Mouse (Mus musculus) hindbrain, embryonic 14.5 days (tissue): ENCODE results near the gene Mogs. TPM values are rescaled to one million over a fixed set of nuclear protein-coding genes. Genes with fewer than 3 reads are reported as not detected.

ENCODE experiments used
- ATAC-seq: fragments of 200-750 bp; cut with Nextera tagmentation; 2 replicates; pipeline ENCODE4 v1.8.0; 2017; ENCODE audit warnings: moderate number of reproducible peaks, mild to moderate bottlenecking, moderate TSS enrichment, moderate library complexity; ENCODE audit not compliant: low FRiP score
- DNase-seq: peaks from one replicate; pipeline ENCODE4 v3.0.0-alpha.2; 2015; ENCODE audit warnings: low spot score
- H3K27ac ChIP-seq: fragments of 300-500 bp; sonication (generic); 2 replicates; pipeline ENCODE4 v1.5.1; 2014; ENCODE audit warnings: mild to moderate bottlenecking, moderate library complexity
- H3K27me3 ChIP-seq: fragments of 300-500 bp; sonication (generic); 2 replicates; pipeline ENCODE4 v1.6.1; 2014; ENCODE audit warnings: mild to moderate bottlenecking, low read length, mixed read lengths; ENCODE audit not compliant: control insufficient read depth, insufficient read depth
- H3K36me3 ChIP-seq: fragments of 300-500 bp; sonication (generic); replicated peaks from 2 replicates; pipeline ENCODE4 v1.6.1; 2014; ENCODE audit not compliant: control insufficient read depth, insufficient read depth
- H3K4me1 ChIP-seq: fragments of 300-500 bp; sonication (generic); replicated peaks from 2 replicates; pipeline ENCODE4 v1.6.1; 2014; ENCODE audit warnings: antibody characterized with exemption, low read length, mixed read lengths; ENCODE audit not compliant: control insufficient read depth, insufficient read depth
- H3K4me2 ChIP-seq: fragments of 300-500 bp; sonication (generic); replicated peaks from 2 replicates; pipeline ENCODE4 v1.6.1; 2014; ENCODE audit warnings: mild to moderate bottlenecking, moderate library complexity
- H3K4me3 ChIP-seq: fragments of 300-500 bp; sonication (generic); replicated peaks from 2 replicates; pipeline ENCODE4 v1.5.1; 2014; ENCODE audit warnings: mild to moderate bottlenecking, low read length
- H3K9ac ChIP-seq: fragments of 300-500 bp; sonication (generic); 2 replicates; pipeline ENCODE4 v1.6.1; 2014
- H3K9me3 ChIP-seq: fragments of 300-500 bp; sonication (generic); 2 replicates; pipeline ENCODE4 v1.6.1; 2016; ENCODE audit warnings: low read length; ENCODE audit not compliant: control insufficient read depth
- WGBS: fragments of 180-500 bp; shearing (Covaris S2); extraction: QIAGEN DNeasy Blood & Tissue Kit; methylation state at CpG from one replicate; pipeline ENCODE4 v1.1.7; 2014; 5-methylcytosine and 5-hydroxymethylcytosine counted together
- polyA plus RNA-seq: library from polyadenylated mRNA; unstranded; fragments of >200 nt; fragmentation: Nextera tagmentation; extraction: Ambion mirVana; gene quantifications from 2 replicates; pipeline ENCODE4 v1.2.1, GENCODE M21; 2014

The Mogs gene
- polyA plus RNA-seq, 1 experiment from 2014 or later = 23.9 TPM

DNA sequence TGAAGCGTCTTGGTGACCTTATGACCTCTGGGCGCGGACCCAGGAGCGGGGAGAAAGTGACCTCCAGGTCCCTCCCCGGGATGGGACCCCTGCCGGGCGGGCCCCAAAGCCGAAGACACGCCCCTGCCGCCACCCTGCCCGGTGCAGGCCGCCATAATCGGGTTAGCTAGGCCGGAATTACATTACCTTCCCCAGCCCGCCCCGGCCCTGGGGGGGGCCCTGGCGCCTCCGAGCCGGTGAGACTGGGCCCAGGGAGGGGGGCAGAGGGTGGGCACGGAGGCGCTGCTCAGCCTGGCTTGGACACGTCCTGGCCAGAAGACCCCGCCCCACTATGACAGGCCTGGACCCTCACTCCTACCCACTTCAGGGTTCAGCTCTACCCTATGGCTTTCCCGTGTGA is 44.1 kb upstream of the Mogs start:
- H3K4me1 ChIP-seq = 0 out of 2 replicates have a peak, but pooled peaks cover 12% of the 10 kb centered on the region
- no peak overlapping the region for H3K9ac ChIP-seq
- no peak overlapping the region for H3K4me2 ChIP-seq
- WGBS = 0% methylated on average over 22 of the region's 24 CpGs
- H3K27me3 ChIP-seq = peaks cover 99% of the 10 kb centered on the region
- no peak overlapping the region for H3K27ac ChIP-seq
- ATAC-seq (no peak), DNase-seq (no peak)
- no peaks in the 10 kb centered on the region for H3K9me3 ChIP-seq
- H3K36me3 ChIP-seq = no peaks in the 10 kb centered on the region
- no peak overlapping the region; the same call in 1 of the 2 replicates for H3K4me3 ChIP-seq

DNA sequence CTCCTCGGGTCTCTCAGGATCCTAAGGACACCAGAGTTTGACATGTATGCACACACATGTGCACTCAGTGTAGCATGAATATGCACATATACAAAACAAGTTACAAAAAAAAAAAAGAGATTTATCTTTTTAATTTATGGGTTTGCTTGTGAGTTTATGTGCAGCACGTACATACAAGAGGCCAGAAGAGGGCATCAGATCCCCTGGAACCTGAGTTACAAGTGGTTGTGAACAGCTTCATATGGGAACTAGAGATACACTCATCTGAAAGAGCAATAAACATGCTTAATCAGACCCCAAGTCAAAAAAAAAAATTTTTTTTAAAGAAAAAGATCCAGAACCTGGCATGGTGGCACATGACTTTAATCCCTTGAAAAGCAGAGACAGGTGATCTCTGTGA is 40.3 kb upstream of the Mogs start:
- WGBS = 19% methylated on average over 2 of the region's 2 CpGs
- Histone ChIP-seq H3K36me3 (0 out of 2 replicates have a peak, but pooled peaks cover 3% of the 10 kb centered on the region), H3K27me3 (peaks cover 69% of the 10 kb centered on the region), H3K9ac (no peak overlapping the region), H3K9me3 (no peaks in the 10 kb centered on the region), H3K27ac (no peak overlapping the region), H3K4me1 (peaks cover 19% of the 10 kb centered on the region), H3K4me2 (no peak overlapping the region), H3K4me3 (no peak overlapping the region)
- no peak for DNase-seq
- no peak for ATAC-seq

DNA sequence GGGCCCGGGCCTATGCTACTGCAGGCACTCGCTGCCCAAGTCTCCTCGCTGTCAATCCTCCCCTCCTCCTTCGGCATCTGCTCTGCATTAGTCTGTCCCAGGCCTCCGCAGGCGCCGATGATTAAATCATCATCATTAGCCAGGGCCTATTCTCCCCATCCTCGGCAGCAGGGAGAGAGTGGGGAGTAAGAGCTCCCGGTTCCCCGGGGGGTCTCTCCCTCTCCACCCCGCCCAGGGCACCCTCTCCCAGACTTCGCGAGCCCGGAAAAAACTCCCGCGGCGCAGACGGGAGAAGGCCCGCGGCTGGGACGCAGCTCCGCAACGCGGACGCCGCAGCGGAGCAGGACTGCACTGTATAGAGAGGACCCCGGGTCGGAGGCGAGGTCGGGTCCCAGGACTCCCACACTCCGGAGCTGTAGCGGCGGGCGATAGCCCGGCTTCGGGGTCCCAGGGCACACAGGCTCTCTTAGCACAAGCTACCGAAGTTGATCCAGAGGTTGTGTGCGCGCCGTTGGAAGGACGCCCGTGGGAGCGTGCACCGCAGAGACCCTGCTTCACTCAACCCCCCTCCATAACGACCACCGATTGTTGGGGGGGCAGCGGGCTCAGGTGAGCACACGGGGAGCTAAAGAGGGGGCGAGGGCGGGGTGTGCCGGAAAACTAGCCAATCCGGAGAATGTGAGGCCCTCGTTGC is 37.5 kb upstream of the Mogs start, which contains the start of gene Pcgf1:
Pcgf1 (plus strand) TSS at position 240 of the 694 bp plus-strand sequence.
- peak within 1 kb of the TSS; percentile 98 for H3K4me2 ChIP-seq
- ATAC-seq (peak; percentile 83), DNase-seq (no peak)
- under 1% methylated on average over 53 of the region's 54 CpGs for WGBS
- no peaks in the 10 kb centered on the region for H3K9me3 ChIP-seq
- H3K27ac ChIP-seq = peak within 1 kb of the TSS; percentile 95
- H3K27me3 ChIP-seq = peaks cover 53% of the 10 kb centered on the region
- H3K4me3 ChIP-seq = peak within 1 kb of the TSS; percentile 77
- peaks cover 20% of the 10 kb centered on the region; the same call in 1 of the 2 replicates for H3K36me3 ChIP-seq
- peaks cover 14% of the 10 kb centered on the region for H3K4me1 ChIP-seq
- H3K9ac ChIP-seq = peak within 1 kb of the TSS; percentile 87

DNA sequence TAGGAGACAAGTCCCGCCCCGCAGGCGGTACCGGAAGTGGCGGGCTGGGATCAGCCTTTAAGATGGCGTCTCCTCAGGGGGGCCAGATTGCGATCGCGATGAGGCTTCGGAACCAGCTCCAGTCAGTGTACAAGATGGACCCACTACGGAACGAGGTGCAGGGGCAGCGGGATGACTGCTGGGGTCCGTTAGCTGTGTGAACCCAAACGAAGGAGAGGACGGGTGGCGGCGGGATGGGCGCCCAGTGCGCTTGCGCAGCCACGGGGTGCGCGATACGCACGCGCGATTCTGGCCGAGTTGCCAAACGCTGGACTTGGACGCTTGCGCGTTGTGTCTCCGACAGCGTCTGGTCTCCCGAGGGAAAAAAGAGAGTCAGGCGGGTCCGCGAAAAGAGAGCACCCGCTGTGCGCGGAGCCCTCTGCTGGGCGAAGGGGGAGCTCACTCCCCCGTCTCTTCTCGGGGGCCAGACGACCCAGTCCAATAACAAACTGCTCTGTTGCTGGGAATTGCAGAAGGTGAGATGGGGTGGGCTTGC is 36.9 kb upstream of the Mogs start:
- no peaks in the 10 kb centered on the region for H3K9me3 ChIP-seq
- peaks cover 14% of the 10 kb centered on the region for H3K4me1 ChIP-seq
- peak overlapping the region; percentile 95 for H3K27ac ChIP-seq
- peak overlapping the region; percentile 77 for H3K4me3 ChIP-seq
- peak overlapping the region; percentile 87 for H3K9ac ChIP-seq
- H3K4me2 ChIP-seq = peak overlapping the region; percentile 98
- H3K27me3 ChIP-seq = peaks cover 53% of the 10 kb centered on the region
- DNase-seq = peak; percentile 100
- ATAC-seq = peak; percentile 94
- WGBS = under 1% methylated on average over 46 of the region's 46 CpGs
- peaks cover 20% of the 10 kb centered on the region; the same call in 1 of the 2 replicates for H3K36me3 ChIP-seq

DNA sequence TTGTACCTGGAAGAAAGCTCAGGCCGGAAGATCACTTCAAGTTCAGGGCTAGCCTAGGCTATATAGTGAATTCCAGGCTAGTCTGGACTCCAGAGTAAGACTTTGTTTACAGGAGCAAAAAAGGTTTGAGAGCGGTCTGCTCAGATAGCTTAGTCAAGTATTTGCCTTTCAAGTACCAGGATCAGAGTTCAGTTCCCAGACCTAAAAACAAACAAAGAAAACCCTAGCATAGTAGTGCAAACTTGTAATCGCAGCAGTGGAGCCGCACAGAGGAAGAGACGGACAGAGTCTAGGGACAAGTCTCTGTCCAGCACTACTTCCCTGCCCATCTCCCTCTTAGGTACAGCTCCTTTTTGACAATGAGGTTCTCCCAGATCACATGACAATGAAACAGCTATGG is 35.1 kb upstream of the Mogs start:
- WGBS = 94% methylated on average over 5 of the region's 5 CpGs

DNA sequence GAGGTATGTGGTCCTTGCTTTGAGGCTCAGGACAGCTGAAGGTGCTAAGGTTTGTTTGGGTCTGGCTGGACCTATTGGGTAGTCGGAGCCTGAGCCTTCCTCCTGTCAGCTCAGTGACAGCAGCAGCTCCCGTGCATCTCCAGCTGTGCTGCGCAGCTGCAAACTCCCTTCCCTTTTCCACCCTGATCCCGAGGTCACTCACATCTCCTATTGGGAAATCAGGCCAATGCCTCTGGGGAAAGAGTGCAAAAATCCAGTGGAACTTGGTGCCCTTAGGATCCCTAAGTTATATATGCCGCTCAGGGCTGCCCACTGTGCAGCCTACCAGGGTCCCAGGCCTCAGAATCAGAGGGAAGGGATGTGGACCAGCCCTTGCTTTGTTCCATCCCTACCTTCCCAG is 31.8 kb upstream of the Mogs start:
- Histone ChIP-seq H3K36me3 (peaks cover 20% of the 10 kb centered on the region; the same call in 1 of the 2 replicates), H3K4me1 (peaks cover 10% of the 10 kb centered on the region), H3K4me2 (no peak overlapping the region), H3K27ac (no peak overlapping the region), H3K9me3 (no peaks in the 10 kb centered on the region), H3K4me3 (no peak overlapping the region), H3K9ac (no peak overlapping the region), H3K27me3 (peaks cover 66% of the 10 kb centered on the region)
- WGBS = 14% methylated on average over 5 of the region's 5 CpGs
- ATAC-seq (no peak), DNase-seq (no peak)

More for the DNA sequence above, 35.1 kb upstream of the Mogs start:
- ATAC-seq = no peak
- Histone ChIP-seq H3K27me3 (peaks cover 53% of the 10 kb centered on the region), H3K4me3 (no peak overlapping the region), H3K9ac (no peak overlapping the region), H3K9me3 (no peaks in the 10 kb centered on the region), H3K4me2 (no peak overlapping the region), H3K36me3 (peaks cover 20% of the 10 kb centered on the region; the same call in 1 of the 2 replicates), H3K27ac (no peak overlapping the region), H3K4me1 (peaks cover 14% of the 10 kb centered on the region)
- DNase-seq = no peak

DNA sequence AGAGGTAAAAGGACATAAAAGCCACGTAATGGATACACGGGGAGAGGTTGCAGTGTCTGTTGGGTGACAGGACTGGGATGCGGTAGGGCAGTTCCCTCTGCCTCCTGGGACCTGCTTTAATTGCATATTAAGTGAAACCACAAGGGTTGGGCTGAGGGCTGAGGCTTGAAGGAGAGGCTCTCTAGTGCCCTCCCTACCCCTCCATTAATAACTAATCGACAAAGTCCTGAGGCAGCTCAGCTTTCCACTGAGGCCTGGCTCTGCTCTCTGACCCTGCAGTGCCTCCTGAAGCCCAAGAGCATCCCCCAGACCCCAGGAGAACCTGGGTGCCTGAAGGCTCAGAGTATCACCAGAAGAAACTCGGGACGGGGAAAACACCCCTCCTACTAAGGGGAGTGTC is 30.8 kb upstream of the Mogs start:
- peaks cover 74% of the 10 kb centered on the region for H3K27me3 ChIP-seq
- ATAC-seq = no peak
- DNase-seq = no peak

DNA sequence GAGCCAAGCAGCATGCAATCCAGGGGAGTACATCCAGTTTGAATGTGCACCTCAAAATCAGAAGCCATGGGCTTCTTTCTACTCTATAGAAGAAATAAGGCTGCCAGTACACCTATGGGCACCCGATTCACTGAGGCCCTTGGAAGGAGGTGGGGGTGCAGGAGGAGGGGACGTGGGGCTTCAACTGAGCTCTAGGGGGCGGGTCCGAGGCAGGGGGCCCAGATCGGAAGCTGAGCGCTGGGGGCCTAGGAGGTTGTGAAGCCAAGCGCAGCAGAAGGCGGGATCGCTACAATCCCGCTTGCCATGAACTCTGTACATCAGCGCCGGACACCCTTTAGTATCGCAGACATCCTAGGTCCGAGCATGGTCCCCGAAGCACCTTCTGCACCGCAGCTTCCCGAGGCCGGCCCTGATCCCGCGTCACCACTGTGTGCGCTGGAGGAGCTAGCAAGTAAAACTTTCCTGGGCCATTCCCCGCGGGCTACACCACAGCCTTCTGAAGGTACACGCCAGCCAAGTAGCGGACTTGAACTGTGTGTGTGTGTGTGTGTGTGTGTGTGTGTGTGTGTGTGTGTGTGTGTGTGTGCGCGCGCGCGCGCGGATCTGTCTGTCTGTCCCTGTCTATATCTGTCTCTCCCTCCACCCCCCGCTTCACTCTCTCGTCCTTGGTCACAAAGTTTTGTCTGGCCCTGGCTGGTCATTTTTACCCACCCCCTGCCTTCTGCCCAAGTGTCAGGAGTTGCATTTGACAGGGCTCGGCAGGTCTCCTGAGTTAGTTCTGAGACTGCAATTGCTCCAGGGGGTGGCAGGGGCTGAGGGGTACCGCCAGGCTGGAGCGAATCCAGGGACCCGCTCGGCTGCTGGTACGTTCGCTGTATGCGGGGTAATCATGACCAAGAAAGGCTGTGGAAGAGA is 28.9 kb upstream of the Mogs start, which contains the start of gene Lbx2:
Lbx2 (plus strand) TSS at position 247 of the 915 bp plus-strand sequence.
- H3K27ac ChIP-seq = no peak within 1 kb of the TSS
- no peak within 1 kb of the TSS for H3K9ac ChIP-seq
- peak within 1 kb of the TSS; percentile 31; the same call in 1 of the 2 replicates for H3K4me2 ChIP-seq
- peaks cover 10% of the 10 kb centered on the region; the same call in 1 of the 2 replicates for H3K36me3 ChIP-seq
- 4% methylated on average over 42 of the region's 42 CpGs for WGBS
- DNase-seq (no peak), ATAC-seq (no peak)
- no peaks in the 10 kb centered on the region for H3K9me3 ChIP-seq
- H3K4me1 ChIP-seq = no peaks in the 10 kb centered on the region
- no peak within 1 kb of the TSS for H3K4me3 ChIP-seq
- peaks cover 91% of the 10 kb centered on the region for H3K27me3 ChIP-seq

More for the DNA sequence above, 30.8 kb upstream of the Mogs start:
- 4% methylated on average over 6 of the region's 6 CpGs for WGBS
- H3K9ac ChIP-seq = no peak overlapping the region
- H3K36me3 ChIP-seq = peaks cover 20% of the 10 kb centered on the region; the same call in 1 of the 2 replicates
- H3K4me2 ChIP-seq = no peak overlapping the region
- no peak overlapping the region for H3K4me3 ChIP-seq
- H3K4me1 ChIP-seq = peaks cover 2% of the 10 kb centered on the region; the same call in 1 of the 2 replicates
- H3K27ac ChIP-seq = no peak overlapping the region
- H3K9me3 ChIP-seq = no peaks in the 10 kb centered on the region
